In genomic region chr1:169950651-169951050, GRCm38 (mm10) we compare ENCODE assay signal across 12 mouse cellular contexts. TPM values are rescaled to one million over a fixed set of nuclear protein-coding genes. Genes with fewer than 3 reads are reported as not detected.
DNase-seq lines count a peak whose midpoint lies in the region; ATAC-seq and TF ChIP-seq lines count a peak whose summit lies in the region.
"Had no signal": no experiment of that assay in that cellular context is flagged by ENCODE, and none has a peak within 500 bp of the region (broad histone marks: within the 10 kb centered on the region; RNA-seq: fewer than 3 reads in every experiment).

No protein-coding gene starts in this region.

- WGBS in lung, embryonic 14.5 days = 88% methylated on average over 4 of the region's 4 CpGs

- ATAC-seq in lung, embryonic 14.5 days (ENCODE audit: insufficient read depth) = no peak
- ATAC-seq in megakaryocyte progenitor cell, adult 5-6 weeks (replicated peaks; ENCODE audit: poor library complexity) = peak; percentile 87

- H3K4me2 ChIP-seq in lung, embryonic 14.5 days = no peak overlapping the region

- no peaks in the 10 kb centered on the region for H3K4me1 ChIP-seq in lung, embryonic 14.5 days (ENCODE audit: insufficient read depth)
- H3K4me1 ChIP-seq: midbrain, embryonic 10.5 days had no signal

- H3K27me3 ChIP-seq in lung, embryonic 14.5 days (ENCODE audit: insufficient read depth, low read length) = no peaks in the 10 kb centered on the region

- peak; percentile 25 for DNase-seq in heart, adult 11 months
- no peak for DNase-seq in heart, adult 18-20 months
- peak; percentile 27 for DNase-seq in lung, embryonic 14.5 days
- DNase-seq in lung, postnatal 14 days = no peak
- DNase-seq in NIH3T3 (ENCODE audit: low read depth) = peak; percentile 28
- DNase-seq in layer of hippocampus, adult 18-20 months (ENCODE audit: low spot score in 2 of 2) = no peak
- no peak for DNase-seq in left cerebral cortex, adult 18-20 months (ENCODE audit: low spot score in 2 of 2)
- DNase-seq: layer of hippocampus, postnatal 36 days had no signal

- peaks cover 32% of the 10 kb centered on the region for H3K36me3 ChIP-seq in lung, embryonic 14.5 days (ENCODE audit: insufficient read depth)

- no peak overlapping the region for H3K27ac ChIP-seq in lung, embryonic 14.5 days (ENCODE audit: low read depth)
- H3K27ac ChIP-seq: midbrain, embryonic 10.5 days had no signal

- no peak overlapping the region for H3K4me3 ChIP-seq in lung, embryonic 14.5 days (ENCODE audit: low read depth, low read length)
- H3K4me3 ChIP-seq: midbrain, embryonic 10.5 days had no signal

- no peaks in the 10 kb centered on the region for H3K9me3 ChIP-seq in lung, embryonic 14.5 days (ENCODE audit: low read depth, low read length)
- H3K9me3 ChIP-seq: midbrain, embryonic 10.5 days had no signal

- no peak overlapping the region for H3K9ac ChIP-seq in lung, embryonic 14.5 days

- peak; percentile 51 for TF ChIP-seq CTCF in lung, embryonic 14.5 days (IDR thresholded peaks at IDR 0.05; ENCODE audit: low read depth)

RNA-seq across cellular contexts. Expression of gene Hsd17b7, which starts 18.4 kb away (rescaled TPM):
- 10 to 100 TPM; 15.0 TPM for total RNA-seq in heart, adult 18-20 months (2021)
- 11.2 and 13.5 TPM in 2 replicates for polyA plus RNA-seq in lung, embryonic 14.5 days (2014; fragmentation: Nextera tagmentation; extraction: Ambion mirVana)
- 2.6 and 4.7 TPM in 2 replicates for total RNA-seq in megakaryocyte progenitor cell, adult 5-6 weeks (2015)
- total RNA-seq in megakaryocyte progenitor cell, adult 5-6 weeks (2017) = 3.0 and 3.1 TPM in 2 replicates
- 10 to 100 TPM; 15.7 to 17.3 TPM for total RNA-seq in layer of hippocampus, adult 18-20 months (2021)
- total RNA-seq in left cerebral cortex, adult 18-20 months (2021) = 10 to 100 TPM; 14.4 to 17.4 TPM

RNA-seq across cellular contexts. Expression of gene Ccdc190, which starts 22.2 kb away (rescaled TPM):
- total RNA-seq in heart, adult 18-20 months (2021) = under 1 TPM in 1 of 2 experiments, not detected in 1; 0.31 TPM
- polyA plus RNA-seq in lung, embryonic 14.5 days (2014; fragmentation: Nextera tagmentation; extraction: Ambion mirVana) = 0.20 TPM in 1 of 2 replicates, not detected in the other
- total RNA-seq in megakaryocyte progenitor cell, adult 5-6 weeks (2015) = not detected in 2 replicates
- not detected in 2 replicates for total RNA-seq in megakaryocyte progenitor cell, adult 5-6 weeks (2017)
- 10 to 100 TPM; 23.4 to 29.0 TPM for total RNA-seq in layer of hippocampus, adult 18-20 months (2021)
- total RNA-seq in left cerebral cortex, adult 18-20 months (2021) = 10 to 100 TPM; 16.8 to 20.0 TPM
- total RNA-seq: neutrophil, adult 5-6 weeks had no signal
- polyA plus RNA-seq: stomach, embryonic 14.5 days had no signal

Comparison
In these comparisons a context has a peak if more than half of its experiments do, and no peak if none do; other contexts are left out.
1. DNase-seq: peak in heart, adult 11 months (single experiment), lung, embryonic 14.5 days (single experiment) and NIH3T3 (single experiment); none in heart, adult 18-20 months (0 of 2), lung, postnatal 14 days (single experiment), layer of hippocampus, adult 18-20 months (0 of 2) and left cerebral cortex, adult 18-20 months (0 of 2).
2. RNA of gene Ccdc190, which starts 22.2 kb away (total RNA-seq): 23.4 to 29.0 TPM in layer of hippocampus, adult 18-20 months and 16.8 to 20.0 TPM in left cerebral cortex, adult 18-20 months; 0.31 TPM in heart, adult 18-20 months and not detected in megakaryocyte progenitor cell, adult 5-6 weeks; every median in the first group is over 10 times any median in the second.